Mouse (Mus musculus) cortical plate, adult 2 months (tissue): Measurements from ENCODE around the gene Krtdap.
"Not testable (repeated sequence)": the region's sequence is repeated elsewhere in the genome, so short reads cannot be mapped to it uniquely, and the experiment has no call there.

Experiments
- CTCF ChIP-seq: fragments of 200-500 bp; IDR thresholded peaks from 2 replicates; pipeline ENCODE4 v1.5.1; 2011; ENCODE audit warnings: mild to moderate bottlenecking, control low read depth, low read length; ENCODE audit not compliant: insufficient read depth; ENCODE audit errors: extremely low read depth
- POLR2A ChIP-seq: fragments of 200-500 bp; IDR thresholded peaks from 2 replicates; pipeline ENCODE4 v1.6.1; 2011; ENCODE audit warnings: mild to moderate bottlenecking, low read length, control low read depth; ENCODE audit not compliant: insufficient read depth; ENCODE audit errors: extremely low read depth

DNA sequence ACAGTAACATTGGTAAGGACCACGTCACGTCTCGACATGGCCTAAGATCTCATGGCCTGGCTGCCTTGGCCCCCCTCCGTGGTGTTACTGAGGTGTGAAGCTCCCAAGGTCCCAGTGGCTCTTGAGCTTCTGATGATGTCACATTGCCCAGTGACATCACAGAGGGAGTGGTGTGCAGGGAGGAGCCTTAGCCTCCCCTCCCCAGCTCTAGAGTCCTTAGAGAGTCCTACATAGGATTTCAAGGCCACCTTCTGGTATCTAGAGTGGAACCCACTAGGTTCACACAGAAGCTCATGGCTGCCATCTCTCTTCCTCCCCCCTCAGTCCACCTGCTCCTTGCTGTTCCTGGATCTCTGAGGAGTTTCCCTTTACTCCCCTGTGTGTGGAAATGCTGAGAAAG is 44.1 kb upstream of the Krtdap start, which contains the start of gene Gapdhs:
- TF ChIP-seq CTCF, POLR2A: not testable (repeated sequence)
